Mouse (Mus musculus) large intestine, adult 2 months (tissue): Measurements from ENCODE around the gene Abca4. TPM values are rescaled to one million over a fixed set of nuclear protein-coding genes. Genes with fewer than 3 reads are reported as not detected.

Source experiments
- DNase-seq: peaks from one replicate; pipeline ENCODE4 v3.0.0-alpha.2; 2012; ENCODE audit warnings: low read depth, low spot score
- WGBS: fragments of 180-500 bp; shearing (Covaris S2); methylation state at CpG from one replicate; pipeline ENCODE4 v1.1.7; 2018; 5-methylcytosine and 5-hydroxymethylcytosine counted together
- polyA plus RNA-seq: library from polyadenylated mRNA; depleted of rRNA; stranded (reverse); fragments of >200 nt; gene quantifications from 2 replicates; pipeline ENCODE4 v1.2.3, GENCODE M21; 2012; rRNA removed

Gene Abca4
- polyA plus RNA-seq, result 0.11 and 0.38 TPM in 2 replicates

- 66% methylated on average over 26 of the region's 26 CpGs for WGBS
- DNase-seq, result no peak
Observed at GRCm38 (mm10) chr3:122043799-122044547, at the start of gene Abca4. TSS of gene Abca4 (plus strand) at chr3:122044443.

GRCm38 (mm10) chr3:121995125-121995524 is 49.1 kb upstream of the Abca4 start:
- DNase-seq, result no peak
- 91% methylated on average over 4 of the region's 4 CpGs for WGBS

- WGBS, result 67% methylated on average over 2 of the region's 2 CpGs
- no peak for DNase-seq
Observed at GRCm38 (mm10) chr3:121999934-122000333, 44.3 kb upstream of the Abca4 start.

GRCm38 (mm10) chr3:122001568-122001967 is 42.7 kb upstream of the Abca4 start:
- DNase-seq, result no peak
- 66% methylated on average over 6 of the region's 6 CpGs for WGBS

- no peak for DNase-seq
Observed at GRCm38 (mm10) chr3:122009818-122010217, 34.4 kb upstream of the Abca4 start.

GRCm38 (mm10) chr3:122010292-122010691 is 34.0 kb upstream of the Abca4 start:
- DNase-seq, result no peak
- 84% methylated on average over 5 of the region's 5 CpGs for WGBS

More at GRCm38 (mm10) chr3:122009818-122010217, 34.4 kb upstream of the Abca4 start:
- 89% methylated on average over 5 of the region's 5 CpGs for WGBS

GRCm38 (mm10) chr3:122012464-122012863 is 31.8 kb upstream of the Abca4 start:
- DNase-seq, result no peak
- 32% methylated on average over 1 of the region's 1 CpGs for WGBS

- WGBS, result 84% methylated on average over 7 of the region's 7 CpGs
Observed at GRCm38 (mm10) chr3:122018421-122018820, 25.8 kb upstream of the Abca4 start.

GRCm38 (mm10) chr3:122019159-122019558 is 25.1 kb upstream of the Abca4 start:
- DNase-seq, result no peak

More at GRCm38 (mm10) chr3:122018421-122018820, 25.8 kb upstream of the Abca4 start:
- no peak for DNase-seq

GRCm38 (mm10) chr3:122021029-122021652 is 23.1 kb upstream of the Abca4 start:
- 93% methylated on average over 8 of the region's 8 CpGs for whole genome bisulfite sequencing
- no peak for DNase-seq

More at GRCm38 (mm10) chr3:122019159-122019558, 25.1 kb upstream of the Abca4 start:
- WGBS, result 88% methylated on average over 5 of the region's 5 CpGs

- 56% methylated on average over 3 of the region's 3 CpGs for WGBS
- no peak for DNase-seq
Observed at GRCm38 (mm10) chr3:122022355-122022754, 21.9 kb upstream of the Abca4 start.

GRCm38 (mm10) chr3:122026676-122027075 is 17.6 kb upstream of the Abca4 start:
- 53% methylated on average over 5 of the region's 5 CpGs for WGBS
- DNase-seq, result no peak

GRCm38 (mm10) chr3:122027776-122028175 is 16.5 kb upstream of the Abca4 start:
- WGBS, result 94% methylated on average over 8 of the region's 8 CpGs
- no peak for DNase-seq

- no peak for DNase-seq
- WGBS, result 52% methylated on average over 9 of the region's 9 CpGs
Observed at GRCm38 (mm10) chr3:122033248-122033837, 10.9 kb upstream of the Abca4 start.

GRCm38 (mm10) chr3:122034240-122034639 is 10.0 kb upstream of the Abca4 start:
- no peak for DNase-seq
- WGBS, result 70% methylated on average over 5 of the region's 5 CpGs

GRCm38 (mm10) chr3:122035092-122035491 is 9.2 kb upstream of the Abca4 start:
- WGBS, result 82% methylated on average over 3 of the region's 3 CpGs
- no peak for DNase-seq

GRCm38 (mm10) chr3:122040522-122040921 is 3.7 kb upstream of the Abca4 start:
- DNase-seq, result no peak
- 88% methylated on average over 6 of the region's 6 CpGs for WGBS

- no peak for DNase-seq
- 35% methylated on average over 8 of the region's 8 CpGs for WGBS
Observed at GRCm38 (mm10) chr3:122043102-122043501, 1.1 kb upstream of the Abca4 start.

- no peak for DNase-seq
- WGBS, result 89% methylated on average over 10 of the region's 10 CpGs
Observed at GRCm38 (mm10) chr3:122046187-122046620, 2.0 kb downstream of the Abca4 start.

- WGBS, result 32% methylated on average over 7 of the region's 7 CpGs
- no peak for DNase-seq
Observed at GRCm38 (mm10) chr3:122047402-122047801, 3.2 kb downstream of the Abca4 start.
